Mouse (Mus musculus) liver, embryonic 16.5 days (tissue): ENCODE results near the gene Unc80. TPM values are rescaled to one million over a fixed set of nuclear protein-coding genes. Genes with fewer than 3 reads are reported as not detected.

Experiments
- ATAC-seq: fragments of 200-750 bp; cut with Nextera tagmentation; 2 replicates; pipeline ENCODE4 v1.8.0; 2017; ENCODE audit warnings: low read depth, mild to moderate bottlenecking, moderate number of reproducible peaks, moderate library complexity
- H3K27ac ChIP-seq: fragments of 300-500 bp; sonication (generic); 2 replicates; pipeline ENCODE4 v1.5.1; 2014; ENCODE audit warnings: mild to moderate bottlenecking, low read length
- H3K27me3 ChIP-seq: fragments of 300-500 bp; sonication (generic); 2 replicates; pipeline ENCODE4 v1.6.1; 2014; ENCODE audit warnings: low read depth, low read length, mixed read lengths; ENCODE audit not compliant: control insufficient read depth, insufficient read depth
- H3K36me3 ChIP-seq: fragments of 300-500 bp; sonication (generic); 2 replicates; pipeline ENCODE4 v1.6.1; 2014; ENCODE audit warnings: mild to moderate bottlenecking; ENCODE audit not compliant: control insufficient read depth, insufficient read depth
- H3K4me1 ChIP-seq: fragments of 300-500 bp; sonication (generic); 2 replicates; pipeline ENCODE4 v1.6.1; 2014; ENCODE audit warnings: low read depth, low read length, mixed read lengths; ENCODE audit not compliant: control insufficient read depth
- H3K4me2 ChIP-seq: fragments of 300-500 bp; sonication (generic); 2 replicates; pipeline ENCODE4 v1.6.1; 2014; ENCODE audit warnings: low read depth, low read length, mixed read lengths
- H3K4me3 ChIP-seq: fragments of 300-500 bp; sonication (generic); 2 replicates; pipeline ENCODE4 v1.5.1; 2014; ENCODE audit warnings: low read depth, mild to moderate bottlenecking, low read length
- H3K9ac ChIP-seq: fragments of 300-500 bp; sonication (generic); 2 replicates; pipeline ENCODE4 v1.6.1; 2014; ENCODE audit warnings: low read depth, low read length
- H3K9me3 ChIP-seq: fragments of 300-500 bp; sonication (generic); replicated peaks from 2 replicates; pipeline ENCODE4 v1.6.1; 2016; ENCODE audit warnings: low read length; ENCODE audit not compliant: control insufficient read depth
- WGBS: fragments of 180-500 bp; shearing (Covaris S2); extraction: QIAGEN DNeasy Blood & Tissue Kit; methylation state at CpG from one replicate; pipeline ENCODE4 v1.1.7; 2014; ENCODE audit not compliant: insufficient replicate concordance; 5-methylcytosine and 5-hydroxymethylcytosine counted together
- polyA plus RNA-seq: library from polyadenylated mRNA; unstranded; fragments of >200 nt; fragmentation: Nextera tagmentation; extraction: Ambion mirVana; gene quantifications from 2 replicates; pipeline ENCODE4 v1.2.1, GENCODE M21; 2015

The Unc80 gene
- polyA plus RNA-seq, 1 experiment from 2014 or later: not detected

DNA sequence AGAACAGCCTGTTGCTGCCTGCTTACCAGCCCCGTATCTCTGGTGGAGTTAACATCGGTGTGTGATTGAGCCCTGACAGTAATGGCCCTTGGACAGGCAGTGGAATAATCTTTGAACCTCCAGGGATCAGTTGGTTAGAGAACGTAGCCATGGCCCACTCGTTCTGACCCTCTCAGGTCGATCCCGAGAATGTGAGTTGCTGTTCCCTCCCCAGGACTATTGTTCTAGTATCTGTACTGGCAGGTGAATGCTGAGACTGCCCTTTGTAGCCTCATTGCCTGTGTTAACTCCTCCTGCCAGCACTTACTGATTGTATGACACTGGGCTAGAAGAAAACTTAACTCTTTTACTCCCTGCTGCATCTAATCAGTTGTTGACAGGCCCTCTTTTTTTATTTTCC, 236.4 kb downstream of the Unc80 start:
- Histone ChIP-seq H3K27ac (no peak overlapping the region), H3K9ac (no peak overlapping the region), H3K4me3 (no peak overlapping the region), H3K9me3 (no peaks in the 10 kb centered on the region), H3K4me2 (no peak overlapping the region), H3K36me3 (peaks cover 6% of the 10 kb centered on the region; the same call in 1 of the 2 replicates), H3K27me3 (no peaks in the 10 kb centered on the region), H3K4me1 (peaks cover 19% of the 10 kb centered on the region)
- no peak for ATAC-seq
- 74% methylated on average over 6 of the region's 6 CpGs for WGBS

DNA sequence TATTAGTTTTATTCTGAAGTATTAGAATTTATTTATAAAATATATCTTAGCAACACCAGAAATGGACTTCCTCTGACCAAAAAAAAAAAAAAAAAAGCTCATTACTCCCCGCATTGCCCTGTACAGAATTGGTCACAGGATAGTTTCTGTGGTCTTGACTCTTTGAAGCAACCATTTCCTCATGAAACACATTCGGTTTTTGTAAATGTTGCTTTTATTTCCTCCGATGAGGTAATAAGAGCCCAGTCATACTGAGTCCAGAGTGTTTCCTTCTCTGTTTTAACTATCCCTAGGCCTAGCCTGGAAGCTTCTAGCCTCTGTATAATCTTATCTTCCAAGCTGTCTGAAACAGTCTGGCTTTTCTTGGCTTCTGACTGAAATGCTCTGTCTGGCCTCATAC, 244.7 kb downstream of the Unc80 start:
- Histone ChIP-seq H3K4me2 (no peak overlapping the region), H3K4me1 (no peaks in the 10 kb centered on the region), H3K4me3 (no peak overlapping the region), H3K36me3 (peaks cover 19% of the 10 kb centered on the region), H3K9me3 (no peaks in the 10 kb centered on the region), H3K27ac (no peak overlapping the region), H3K27me3 (no peaks in the 10 kb centered on the region), H3K9ac (no peak overlapping the region)
- WGBS: 79% methylated on average over 3 of the region's 3 CpGs
- ATAC-seq: no peak

- Histone ChIP-seq H3K4me1 (no peaks in the 10 kb centered on the region), H3K4me2 (no peak overlapping the region), H3K27me3 (no peaks in the 10 kb centered on the region), H3K9me3 (no peaks in the 10 kb centered on the region), H3K27ac (no peak overlapping the region), H3K9ac (no peak overlapping the region), H3K36me3 (peaks cover 8% of the 10 kb centered on the region), H3K4me3 (no peak overlapping the region)
- no peak for ATAC-seq
- WGBS: 49% methylated on average over 1 of the region's 1 CpGs
Measured at GRCm38 (mm10) chr1:66730581-66730980, 262.4 kb downstream of the Unc80 start.

Other genes starting within 250 kb of the Unc80 start
- 22.6 and 27.9 TPM in 2 replicates for gene Rpe, start 232.5 kb downstream of the Unc80 start, polyA plus RNA-seq